Mouse (Mus musculus) layer of hippocampus, adult 18-20 months (tissue): ENCODE data around the gene Pcbp2. TPM values are rescaled to one million over a fixed set of nuclear protein-coding genes. Genes with fewer than 3 reads are reported as not detected.

Experiments used
- DNase-seq, 2 experiments: peaks; one replicate each; pipeline ENCODE4 v3.0.0; 2022; ENCODE audit warnings: low spot score in 2 of 2
- total RNA-seq, 2 experiments: library from RNA; stranded (reverse); gene quantifications; 2 replicates each; pipeline ENCODE4 v1.2.3; 2021

Pcbp2 gene
- total RNA-seq, 2 experiments from 2014 or later = 495 to 508 TPM

DNA sequence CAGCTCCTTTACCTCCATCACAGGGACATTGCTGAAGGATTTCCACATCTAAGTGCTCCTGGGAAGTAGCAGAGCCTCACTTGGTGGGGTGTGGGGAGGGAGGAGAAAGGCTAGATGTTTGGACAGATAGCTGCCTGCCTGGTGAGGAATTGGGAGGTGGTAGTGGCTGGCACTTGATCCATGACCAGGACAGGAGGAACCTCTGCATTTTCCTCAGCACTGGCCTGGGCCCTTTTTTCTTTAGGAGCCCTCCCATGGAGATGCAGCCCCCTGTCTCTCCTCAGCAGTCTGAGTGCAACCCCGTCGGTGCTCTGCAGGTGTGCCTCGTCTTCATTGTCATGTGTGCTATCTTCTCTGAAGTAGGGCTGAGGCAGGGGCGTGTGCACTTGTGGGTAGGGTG lies 51.1 kb downstream of the Pcbp2 start:
- DNase-seq = no peak

GRCm38 (mm10) chr15:102524892-102525485 lies 54.6 kb downstream of the Pcbp2 start, which contains the start of gene Npff:
Npff (minus strand) TSS chr15:102524942.
- peak in 1 of 2 experiments; percentile 90 for DNase-seq

- DNase-seq = no peak
Observed at GRCm38 (mm10) chr15:102526111-102527002, 56.0 kb downstream of the Pcbp2 start.

DNA sequence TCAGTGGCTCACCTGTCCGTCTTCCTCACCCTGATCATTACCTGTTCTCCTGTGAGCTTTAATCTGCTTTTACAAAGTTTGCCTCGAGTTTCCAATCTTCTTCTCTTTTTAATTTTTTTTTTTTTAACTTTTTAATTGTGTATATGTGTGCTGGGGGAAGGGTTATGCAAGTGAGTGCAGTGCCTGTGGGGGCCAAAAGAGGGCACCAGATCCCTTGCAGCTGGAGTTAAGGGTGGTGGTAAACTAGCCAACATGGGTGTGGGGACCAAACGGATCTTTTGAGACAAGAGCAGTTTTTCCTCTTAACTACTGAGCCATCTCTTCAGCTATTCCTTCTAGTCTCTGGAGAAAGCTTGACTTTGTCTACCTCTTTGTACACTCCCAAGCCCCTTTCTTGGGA lies 57.6 kb downstream of the Pcbp2 start:
- no peak for DNase-seq

DNA sequence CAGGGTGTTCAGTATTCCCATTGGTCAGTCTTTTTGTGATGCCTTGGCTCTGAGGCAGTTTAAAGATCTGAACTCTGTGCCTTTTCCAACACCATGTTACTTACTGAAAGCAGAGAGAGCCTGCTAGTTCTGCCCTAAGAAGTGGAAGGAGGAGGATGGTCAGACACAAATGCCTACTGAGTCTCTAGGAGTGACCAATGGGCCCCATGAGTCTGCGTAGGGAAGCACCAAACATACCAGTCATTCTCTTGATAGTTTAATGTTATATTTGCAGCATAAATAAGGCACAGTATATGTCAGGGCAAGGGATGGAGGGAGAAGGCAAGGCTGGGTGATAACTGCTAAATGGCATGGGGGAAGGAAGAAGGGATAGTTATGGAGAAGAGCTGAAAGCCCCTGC lies 58.1 kb downstream of the Pcbp2 start:
- no peak for DNase-seq

DNA sequence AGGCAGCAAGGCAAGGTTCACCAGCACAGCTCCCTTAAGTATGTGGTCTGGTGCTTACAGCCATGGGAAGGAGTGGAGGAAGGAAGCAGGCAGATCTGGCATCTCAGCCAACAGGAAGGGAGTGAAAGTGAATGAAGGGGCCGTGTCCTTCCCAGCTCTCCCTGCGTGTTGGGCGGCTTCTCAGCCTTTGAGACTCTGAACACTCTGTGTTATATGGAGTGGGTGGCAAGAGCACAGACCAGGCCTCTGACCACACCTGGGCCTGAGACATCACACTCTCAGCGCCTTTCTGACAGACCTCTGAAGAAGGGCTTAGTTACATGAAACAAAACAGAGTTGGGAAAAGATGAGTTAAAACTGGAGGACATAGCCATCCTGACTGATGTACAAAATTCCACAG lies 60.2 kb downstream of the Pcbp2 start:
- DNase-seq = no peak

GRCm38 (mm10) chr15:102531586-102531985 lies 61.2 kb downstream of the Pcbp2 start:
- DNase-seq = no peak

DNA sequence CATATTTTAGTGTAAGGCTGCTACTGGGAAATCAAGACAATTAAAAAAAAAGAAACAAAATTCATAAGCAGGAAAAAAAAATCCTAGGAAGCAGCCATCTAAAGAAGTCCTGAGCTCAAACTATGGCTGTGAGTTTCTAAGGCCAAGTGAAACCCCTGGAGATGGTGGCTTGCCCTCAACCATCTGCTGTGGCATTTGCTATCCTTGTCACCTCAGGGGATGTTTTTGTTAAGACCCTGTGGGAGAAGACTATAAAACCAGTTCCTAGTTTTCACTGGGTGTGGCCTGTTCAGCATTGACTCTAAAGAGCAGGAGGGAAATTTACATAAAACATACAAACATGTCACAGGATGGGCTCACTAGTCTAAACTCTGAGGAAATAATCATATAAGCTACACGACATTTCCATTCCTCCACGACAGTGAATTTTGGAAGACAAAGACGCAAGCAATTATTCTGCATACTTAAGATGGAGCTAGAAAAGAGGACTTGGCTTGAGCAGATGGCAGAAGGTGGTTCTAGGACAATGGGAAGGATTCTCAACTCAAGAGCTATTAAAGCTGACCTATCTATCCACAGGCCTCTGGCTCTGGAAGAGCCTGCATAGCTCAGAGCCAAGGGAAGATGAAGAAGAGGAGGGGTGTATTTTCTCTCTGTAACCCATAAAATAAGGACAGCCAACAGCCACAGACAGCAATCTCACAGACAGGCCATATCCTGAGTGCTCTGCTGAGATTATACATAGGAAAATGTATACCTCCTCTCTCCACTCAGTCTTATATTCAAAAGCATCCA lies 62.0 kb downstream of the Pcbp2 start:
- DNase-seq = no peak

- DNase-seq = no peak
Observed at GRCm38 (mm10) chr15:102533926-102534325, 63.6 kb downstream of the Pcbp2 start.

- DNase-seq = peak; percentile 43 to 68
Observed at GRCm38 (mm10) chr15:102544801-102545200, 74.5 kb downstream of the Pcbp2 start.

DNA sequence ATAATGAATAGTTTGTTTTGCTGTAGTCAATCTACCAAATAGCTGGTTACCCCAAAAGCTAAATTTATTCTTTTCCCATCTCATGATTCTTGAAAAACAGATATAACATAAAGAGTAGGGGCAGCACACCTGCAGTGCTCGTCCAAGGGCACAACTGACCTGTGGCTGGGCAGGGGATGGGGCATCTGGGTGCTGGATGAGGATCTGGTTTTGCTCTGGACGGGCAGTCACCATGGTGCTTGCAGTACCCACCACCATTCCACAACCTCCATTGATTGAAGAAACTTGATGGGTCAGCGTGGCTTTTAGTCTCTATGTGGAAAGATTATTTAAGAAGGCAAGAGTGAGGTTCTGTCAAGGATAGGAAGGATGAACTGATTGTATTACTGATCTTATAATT lies 75.9 kb downstream of the Pcbp2 start:
- no peak for DNase-seq

DNA sequence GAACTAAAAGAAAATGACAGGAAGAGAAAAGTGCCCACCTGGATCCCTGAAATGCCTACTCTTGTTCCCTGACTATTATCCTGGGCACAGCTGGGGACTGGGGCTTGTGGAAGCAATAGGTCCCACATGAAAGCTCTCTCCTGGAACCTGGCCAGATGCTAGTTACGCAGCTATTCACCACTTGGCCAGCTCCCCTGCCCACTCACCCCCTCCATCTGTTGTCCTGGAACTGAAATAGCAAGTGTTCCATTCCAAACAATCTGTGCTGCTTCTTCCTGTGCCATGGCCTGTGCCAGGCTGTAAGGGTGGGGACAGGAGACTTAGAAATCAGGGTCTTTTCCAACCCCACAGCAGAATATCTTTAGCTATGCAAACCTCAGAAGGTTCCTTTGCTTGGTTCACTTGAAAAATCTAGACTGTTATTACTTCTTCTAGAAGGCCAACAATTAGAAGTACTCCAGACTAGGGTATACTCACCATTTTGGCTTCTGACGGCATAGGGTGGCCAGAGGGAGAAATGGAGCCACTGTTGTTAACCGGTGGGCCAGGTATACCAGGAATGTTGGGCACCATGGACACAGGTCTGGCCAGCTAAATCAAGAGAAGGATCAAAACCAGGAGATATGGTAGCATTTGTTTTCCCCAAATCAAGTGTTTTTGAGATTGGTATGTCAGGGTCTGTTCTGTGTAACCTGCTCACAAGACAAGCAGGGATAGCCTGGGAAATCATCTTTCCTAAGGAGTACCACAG lies 76.5 kb downstream of the Pcbp2 start:
- peak; percentile 90 to 96 for DNase-seq

DNA sequence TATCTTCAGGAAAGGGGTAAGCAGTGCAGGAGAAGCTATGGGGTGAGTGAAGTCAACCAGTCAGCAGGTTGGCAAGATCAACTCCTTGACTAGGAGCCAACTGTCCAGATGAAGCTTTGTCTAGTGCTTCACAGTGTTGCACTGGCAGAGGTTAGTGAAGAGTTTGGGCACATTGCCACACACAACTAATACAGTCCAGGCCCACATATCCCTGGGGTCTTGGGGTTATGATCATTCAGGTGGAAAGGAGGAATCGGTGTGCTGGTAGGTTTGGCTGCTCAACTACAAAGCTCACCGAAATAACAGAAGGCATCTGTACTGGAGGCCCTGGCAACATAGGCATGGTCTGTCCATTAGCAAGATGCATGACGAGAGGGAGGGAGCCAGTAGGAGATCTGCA lies 77.1 kb downstream of the Pcbp2 start:
- DNase-seq = no peak

Other genes with a start within 250 kb of the Pcbp2 start
- gene Itgb7, start 238.6 kb upstream of the Pcbp2 start, total RNA-seq = 1 to 10 TPM in 1 of 2 experiments, under 1 TPM in 1; 0.76 to 1.9 TPM
- 10 to 100 TPM; 11.3 to 13.7 TPM for gene Rarg, start 213.0 kb upstream of the Pcbp2 start, total RNA-seq
- not detected for gene Gm9918, start 200.0 kb upstream of the Pcbp2 start, total RNA-seq
- 10 to 100 TPM; 34.6 to 38.9 TPM for gene Mfsd5, start 191.1 kb upstream of the Pcbp2 start, total RNA-seq
- gene Espl1, start 174.3 kb upstream of the Pcbp2 start, total RNA-seq = 1 to 10 TPM in 1 of 2 experiments, under 1 TPM in 1; 0.64 to 1.4 TPM
- 100 to 1,000 TPM; 469 to 474 TPM for gene Pfdn5, start 144.4 kb upstream of the Pcbp2 start, total RNA-seq
- gene Myg1, start 138.8 kb upstream of the Pcbp2 start, total RNA-seq = 10 to 100 TPM; 69.4 to 72.5 TPM
- gene Aaas, start 119.8 kb upstream of the Pcbp2 start, total RNA-seq = 10 to 100 TPM; 19.2 to 23.6 TPM
- under 1 TPM; 0.41 to 0.45 TPM for gene Sp7, start 103.4 kb upstream of the Pcbp2 start, total RNA-seq
- gene Sp1, start 64.4 kb upstream of the Pcbp2 start, total RNA-seq = 10 to 100 TPM; 25.7 to 26.3 TPM
- 1 to 10 TPM; 1.0 to 1.8 TPM for gene Amhr2, start 25.2 kb upstream of the Pcbp2 start, total RNA-seq
- 10 to 100 TPM; 45.0 to 49.1 TPM for gene Prr13, start 11.5 kb upstream of the Pcbp2 start, total RNA-seq
- not detected for gene Gm10337, start 33.2 kb downstream of the Pcbp2 start, total RNA-seq
- 10 to 100 TPM; 88.1 to 90.2 TPM for gene Map3k12, start 46.5 kb downstream of the Pcbp2 start, total RNA-seq
- 10 to 100 TPM; 27.6 to 27.7 TPM for gene Tarbp2, start 47.7 kb downstream of the Pcbp2 start, total RNA-seq
- gene Npff, start 54.4 kb downstream of the Pcbp2 start, total RNA-seq = 1 to 10 TPM; 2.4 to 2.6 TPM
- 1 to 10 TPM in 1 of 2 experiments, not detected in 1; 1.6 TPM for gene Gm28047, start 154.5 kb downstream of the Pcbp2 start, total RNA-seq
- 10 to 100 TPM; 35.7 to 42.6 TPM for gene Atf7, start 154.9 kb downstream of the Pcbp2 start, total RNA-seq
- 10 to 100 TPM; 14.5 to 15.6 TPM for gene Atp5g2, start 201.8 kb downstream of the Pcbp2 start, total RNA-seq